Mouse (Mus musculus) C2C12 (cell line): ENCODE data around the gene Ppp1r3c. TPM values are rescaled to one million over a fixed set of nuclear protein-coding genes. Genes with fewer than 3 reads are reported as not detected.

Experiments
- H3K27me3 ChIP-seq: one replicate; pipeline ENCODE4 v1.6.1; 2011; ENCODE audit not compliant: control insufficient read depth, insufficient read depth, insufficient read length
- H3K36me3 ChIP-seq: one replicate; pipeline ENCODE4 v1.6.1; 2011; ENCODE audit not compliant: control insufficient read depth, insufficient read depth
- H3K4me3 ChIP-seq: one replicate; pipeline ENCODE4 v1.5.1; 2011; ENCODE audit warnings: mild to moderate bottlenecking, control low read depth; ENCODE audit not compliant: poor library complexity, insufficient read depth, severe bottlenecking
- H3K79me2 ChIP-seq: one replicate; pipeline ENCODE4 v1.6.1; 2011; ENCODE audit not compliant: control insufficient read depth, insufficient read depth
- H3K79me3 ChIP-seq: one replicate; pipeline ENCODE4 v1.6.1; 2011; ENCODE audit warnings: low read depth, control low read depth
- H3ac ChIP-seq: one replicate; pipeline ENCODE3; 2011; ENCODE audit warnings: low read depth; ENCODE audit not compliant: control insufficient read depth, insufficient read length
- CEBPB ChIP-seq: IDR thresholded peaks from one replicate; pipeline ENCODE4 v1.6.1; 2011; ENCODE audit warnings: low read depth, mild to moderate bottlenecking, control low read depth, moderate library complexity
- CTCF ChIP-seq: IDR thresholded peaks from one replicate; pipeline ENCODE4 v1.5.1; 2011; ENCODE audit not compliant: control insufficient read depth, insufficient read depth, insufficient read length
- FOSL1 ChIP-seq: IDR thresholded peaks from one replicate; pipeline ENCODE4 v1.8.0; 2011; ENCODE audit warnings: mild to moderate bottlenecking, low read length; ENCODE audit not compliant: poor library complexity, insufficient read depth, severe bottlenecking
- MAX ChIP-seq: IDR thresholded peaks from one replicate; pipeline ENCODE4 v1.6.1; 2011; ENCODE audit warnings: mild to moderate bottlenecking, control low read depth
- MYOD1 ChIP-seq: IDR thresholded peaks from one replicate; pipeline ENCODE4 v1.6.1; 2011; ENCODE audit warnings: low read depth; ENCODE audit not compliant: control insufficient read depth, insufficient read length
- MYOG ChIP-seq: IDR thresholded peaks from one replicate; pipeline ENCODE4 v1.6.1; 2011; ENCODE audit not compliant: control insufficient read depth, insufficient read length; ENCODE audit errors: extremely low read depth
- USF1 ChIP-seq: IDR thresholded peaks from one replicate; pipeline ENCODE4 v1.6.1; 2011; ENCODE audit warnings: low read depth, mild to moderate bottlenecking, control low read depth, moderate library complexity
- long read RNA-seq, 2 experiments: library from polyadenylated mRNA; unstranded; transcript quantifications; one replicate each; pipeline ENCODE4 v2.0.0; 2019 to 2020
- polyA plus RNA-seq: library from polyadenylated mRNA; unstranded; fragments of >200 nt; fragmentation: generic; extraction: Trizol; gene quantifications from one replicate; pipeline ENCODE4 v1.2.1, GENCODE M21; 2012; ENCODE audit warnings: missing spikeins

Ppp1r3c gene
- polyA plus RNA-seq: not detected
- long read RNA-seq, experiment 1, partial matches to known transcripts: 1 of 1 reads
- long read RNA-seq, experiment 1, other reads (novel, unspliced or antisense): 0 of 1 reads
- long read RNA-seq, experiment 2: 0 reads

DNA sequence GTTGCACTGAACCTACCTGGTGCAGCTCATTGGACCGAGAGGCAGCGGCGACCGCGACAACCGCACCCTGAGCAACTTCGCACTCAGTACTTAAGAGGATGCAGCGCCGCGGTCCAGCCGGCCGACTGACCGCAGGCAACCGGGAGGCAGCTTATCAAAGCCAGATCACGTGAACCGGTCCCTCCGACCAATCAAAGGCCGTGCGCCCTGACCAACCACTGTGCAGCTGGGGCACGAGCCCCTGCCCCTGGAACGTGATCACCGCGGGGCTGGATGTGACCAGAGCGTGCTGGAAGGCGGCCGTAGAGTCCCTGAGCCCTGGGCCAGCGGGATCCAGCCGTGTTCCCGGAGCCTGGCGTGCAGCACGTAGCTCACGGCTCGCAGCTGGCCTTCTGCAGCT lies at the start of gene Ppp1r3c:
TSS of gene Ppp1r3c (minus strand) at position 117 of the 400 bp plus-strand sequence.
- Histone ChIP-seq H3K4me3 (no peak within 1 kb of the TSS), H3K79me3 (no peaks in the 10 kb centered on the region), H3K27me3 (peaks cover 16% of the 10 kb centered on the region), H3ac (peak within 1 kb of the TSS; percentile 46), H3K36me3 (no peaks in the 10 kb centered on the region), H3K79me2 (no peaks in the 10 kb centered on the region)
- TF ChIP-seq USF1 (peak; percentile 43), MYOD1 (no peak)

DNA sequence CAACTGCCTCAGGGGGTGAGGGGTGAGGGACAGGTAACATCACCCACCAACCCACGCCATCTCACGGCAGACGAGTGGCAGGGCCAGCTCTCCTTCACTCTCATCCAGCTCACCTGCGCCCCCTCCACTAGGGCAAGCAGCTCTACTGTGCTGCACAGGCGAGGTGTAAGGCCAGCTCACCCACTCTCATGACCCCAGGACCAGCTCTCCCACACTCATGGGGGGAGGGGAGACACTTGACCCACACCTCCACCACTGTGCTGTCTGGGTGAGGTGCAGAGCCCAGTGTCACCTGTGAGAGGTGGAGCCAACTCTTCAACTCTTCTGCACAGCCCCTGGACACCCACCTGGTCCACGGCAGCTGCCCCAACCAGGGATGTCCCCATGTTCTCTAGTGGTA lies 46.7 kb upstream of the Ppp1r3c start:
- no peak for TF ChIP-seq MYOG
- no peak for TF ChIP-seq MYOD1
- TF ChIP-seq USF1: no peak
- no peak overlapping the region for H3ac ChIP-seq
- no peaks in the 10 kb centered on the region for H3K27me3 ChIP-seq
- H3K36me3 ChIP-seq: no peaks in the 10 kb centered on the region
- H3K79me3 ChIP-seq: no peaks in the 10 kb centered on the region
- no peaks in the 10 kb centered on the region for H3K79me2 ChIP-seq
- H3K4me3 ChIP-seq: no peak overlapping the region

DNA sequence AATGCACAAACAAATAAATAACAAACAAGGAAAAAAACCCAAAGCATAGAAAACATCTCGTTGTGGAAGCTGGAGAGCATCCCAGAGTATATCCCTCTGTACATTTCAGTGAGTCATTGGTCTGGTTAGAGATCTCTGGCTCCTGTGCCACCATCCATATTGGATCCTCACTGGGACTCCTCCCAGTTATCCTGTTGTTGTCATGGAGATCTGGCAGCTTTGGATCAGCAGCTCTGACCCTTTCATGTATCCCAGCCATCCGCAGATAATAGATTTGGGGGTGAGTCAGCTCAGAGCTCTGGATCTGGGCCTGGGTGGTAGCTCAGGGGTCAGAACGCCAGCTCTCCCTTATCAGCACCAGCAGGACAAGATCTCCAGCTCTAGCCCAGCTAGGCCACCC lies 46.1 kb upstream of the Ppp1r3c start:
- Histone ChIP-seq H3K36me3 (no peaks in the 10 kb centered on the region), H3K79me2 (no peaks in the 10 kb centered on the region), H3ac (no peak overlapping the region), H3K27me3 (no peaks in the 10 kb centered on the region), H3K4me3 (no peak overlapping the region), H3K79me3 (no peaks in the 10 kb centered on the region)
- TF ChIP-seq MAX: no peak

DNA sequence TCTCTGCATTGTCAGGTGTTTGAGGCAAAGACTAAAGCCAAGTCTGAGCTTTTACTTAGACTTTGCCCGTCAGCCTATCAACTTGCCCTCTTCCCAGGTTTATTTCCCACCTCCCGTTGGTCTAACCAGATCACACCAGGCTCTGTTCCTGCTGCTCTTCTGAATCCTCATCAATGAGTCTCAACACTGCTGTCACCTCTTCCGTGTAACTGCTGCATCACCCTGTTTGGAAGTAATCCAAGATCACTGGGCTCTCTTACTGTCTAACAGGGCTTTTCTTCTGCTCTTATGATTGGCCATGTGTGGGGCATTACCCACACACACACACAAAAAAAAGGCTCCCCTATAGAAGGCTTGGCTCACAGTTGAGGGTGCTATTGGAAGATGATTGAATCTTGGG lies 45.5 kb upstream of the Ppp1r3c start:
- H3K27me3 ChIP-seq: no peaks in the 10 kb centered on the region
- H3K79me2 ChIP-seq: no peaks in the 10 kb centered on the region
- TF ChIP-seq FOSL1: no peak
- TF ChIP-seq MYOD1: no peak
- TF ChIP-seq MAX: no peak
- TF ChIP-seq CTCF: no peak
- TF ChIP-seq USF1: no peak
- no peak for TF ChIP-seq MYOG
- no peak for TF ChIP-seq CEBPB
- H3K79me3 ChIP-seq: no peaks in the 10 kb centered on the region
- H3K4me3 ChIP-seq: no peak overlapping the region
- H3ac ChIP-seq: no peak overlapping the region
- H3K36me3 ChIP-seq: no peaks in the 10 kb centered on the region

DNA sequence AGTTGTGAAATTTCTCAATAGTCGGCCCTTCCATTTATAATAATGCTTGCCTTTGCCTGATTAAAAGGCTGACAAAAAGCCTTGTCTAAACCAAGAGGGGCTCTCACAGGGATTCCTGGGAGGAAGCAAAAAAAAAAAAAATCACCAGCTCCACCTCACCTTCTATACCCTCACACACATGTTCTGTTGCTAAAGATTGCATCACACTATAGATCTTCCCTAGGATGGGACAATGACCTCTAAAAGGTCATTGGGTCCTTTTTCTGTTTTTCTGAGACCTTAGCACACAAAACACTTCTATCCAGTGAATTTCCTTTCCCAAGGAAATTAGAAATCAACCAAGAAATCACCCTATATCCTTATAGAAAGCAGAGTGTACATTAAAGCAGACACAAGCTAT lies 43.9 kb upstream of the Ppp1r3c start:
- Histone ChIP-seq H3K79me3 (no peaks in the 10 kb centered on the region), H3K27me3 (no peaks in the 10 kb centered on the region), H3K79me2 (no peaks in the 10 kb centered on the region), H3K36me3 (no peaks in the 10 kb centered on the region), H3ac (no peak overlapping the region), H3K4me3 (no peak overlapping the region)
- no peak for TF ChIP-seq USF1
- no peak for TF ChIP-seq CEBPB
- TF ChIP-seq FOSL1: no peak
- TF ChIP-seq CTCF: no peak
- no peak for TF ChIP-seq MYOG
- no peak for TF ChIP-seq MAX
- no peak for TF ChIP-seq MYOD1

DNA sequence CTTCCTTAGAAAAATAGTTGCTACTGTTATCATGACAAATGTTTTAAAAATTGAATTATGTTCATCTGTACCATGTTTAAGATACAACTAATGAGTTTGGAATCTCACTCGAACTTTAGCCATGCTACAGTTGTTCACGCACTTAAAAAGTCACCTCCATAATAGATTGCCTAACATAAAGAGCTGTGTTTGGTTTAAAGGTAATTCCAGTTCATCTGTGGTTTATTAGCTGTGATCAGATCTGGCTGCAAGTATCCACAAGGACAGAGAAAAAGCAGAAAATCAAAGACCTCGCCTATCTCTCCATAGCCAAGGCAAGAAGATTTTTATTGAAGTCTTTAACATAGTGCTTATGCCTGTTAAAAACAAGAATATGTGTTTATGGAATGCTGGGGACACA lies 43.3 kb upstream of the Ppp1r3c start:
- H3K27me3 ChIP-seq: no peaks in the 10 kb centered on the region
- TF ChIP-seq USF1 (no peak), MYOD1 (no peak), MAX (no peak), CEBPB (no peak), MYOG (no peak), FOSL1 (no peak)
- H3K79me3 ChIP-seq: no peaks in the 10 kb centered on the region
- no peak overlapping the region for H3K4me3 ChIP-seq
- no peak overlapping the region for H3ac ChIP-seq
- H3K79me2 ChIP-seq: no peaks in the 10 kb centered on the region
- no peaks in the 10 kb centered on the region for H3K36me3 ChIP-seq
